Mouse (Mus musculus): ENCODE data around the gene Atp5e.

Gene Atp5e

DNA sequence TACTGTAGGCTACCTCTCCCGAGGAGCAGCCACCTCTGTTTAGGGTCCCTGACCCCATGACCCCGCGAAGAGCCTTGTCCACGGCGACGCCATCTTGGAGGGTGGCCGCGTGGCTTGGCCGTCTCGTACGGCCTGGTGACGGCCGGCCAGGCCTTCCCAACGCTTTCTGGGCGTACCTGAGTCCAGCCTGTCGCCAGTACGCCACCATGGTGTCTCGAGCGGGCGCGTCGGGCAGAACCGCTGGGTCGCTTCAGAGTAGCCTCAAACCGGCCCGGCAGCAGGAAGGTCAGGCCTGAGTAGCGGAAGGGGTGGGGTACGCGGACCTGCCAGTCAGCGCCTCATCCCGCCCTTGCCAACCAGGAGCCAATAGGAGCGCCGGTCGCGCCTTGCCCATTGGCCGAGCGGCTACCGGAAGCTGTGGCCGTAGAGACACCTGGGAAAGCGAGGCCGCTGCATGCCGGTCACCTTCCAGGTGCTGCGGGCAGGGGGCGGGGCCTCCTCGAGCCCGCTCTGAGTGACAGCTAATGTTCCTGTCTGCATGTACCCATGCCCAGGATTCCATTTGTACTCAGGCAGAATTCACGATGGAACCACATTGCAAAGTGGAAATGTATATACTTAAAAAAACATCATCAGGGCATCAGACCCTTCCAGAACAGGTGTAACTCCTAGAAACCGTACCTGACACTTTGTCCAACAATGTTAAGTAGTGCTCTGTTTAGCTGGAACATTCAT lies at the start of gene Atp5e:
Atp5e (minus strand) TSS at position 317 of the 735 bp plus-strand sequence.
- DNase-seq: peak; percentile 89 to 90

DNA sequence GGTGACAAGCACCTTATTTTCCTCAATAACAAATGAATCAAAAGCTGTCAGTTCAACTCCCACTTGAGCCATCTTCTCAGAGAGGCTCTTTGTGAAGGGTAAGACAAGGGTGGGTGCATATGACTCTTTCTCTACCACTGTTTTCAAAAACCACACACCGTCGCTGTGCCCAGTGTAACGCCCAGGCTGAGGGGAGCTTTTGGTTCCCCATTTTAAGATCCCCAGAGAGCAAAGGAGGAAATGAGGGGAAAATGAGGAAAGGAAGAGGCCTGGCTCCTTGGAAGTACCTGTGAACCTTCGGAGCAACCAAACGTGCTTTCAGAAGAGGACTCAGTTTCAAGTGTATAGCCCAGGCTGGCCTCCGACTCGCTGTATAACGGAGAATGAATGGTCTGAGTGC lies 45.9 kb upstream of the Atp5e start:
- peak; percentile 2 to 5 for DNase-seq

DNA sequence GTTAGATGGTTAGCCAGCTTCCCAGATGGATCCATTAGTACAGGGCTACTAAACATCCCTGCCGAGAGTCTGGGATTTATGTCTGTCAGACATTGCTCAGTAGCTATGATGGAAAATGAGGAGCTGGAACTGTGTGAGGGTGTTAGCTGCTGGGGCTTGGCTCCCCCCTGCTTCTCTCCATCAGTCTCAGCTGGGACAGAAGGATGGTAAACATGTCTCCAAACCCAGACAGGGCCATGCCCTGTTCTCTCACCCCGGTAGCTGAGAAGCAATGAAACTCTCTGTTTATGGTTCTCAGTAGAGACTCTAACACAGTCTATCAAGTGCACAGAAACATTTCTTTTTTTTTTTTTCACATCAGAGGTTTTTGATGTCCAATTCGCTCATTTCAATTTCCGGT lies 44.1 kb upstream of the Atp5e start:
- DNase-seq: no peak

DNA sequence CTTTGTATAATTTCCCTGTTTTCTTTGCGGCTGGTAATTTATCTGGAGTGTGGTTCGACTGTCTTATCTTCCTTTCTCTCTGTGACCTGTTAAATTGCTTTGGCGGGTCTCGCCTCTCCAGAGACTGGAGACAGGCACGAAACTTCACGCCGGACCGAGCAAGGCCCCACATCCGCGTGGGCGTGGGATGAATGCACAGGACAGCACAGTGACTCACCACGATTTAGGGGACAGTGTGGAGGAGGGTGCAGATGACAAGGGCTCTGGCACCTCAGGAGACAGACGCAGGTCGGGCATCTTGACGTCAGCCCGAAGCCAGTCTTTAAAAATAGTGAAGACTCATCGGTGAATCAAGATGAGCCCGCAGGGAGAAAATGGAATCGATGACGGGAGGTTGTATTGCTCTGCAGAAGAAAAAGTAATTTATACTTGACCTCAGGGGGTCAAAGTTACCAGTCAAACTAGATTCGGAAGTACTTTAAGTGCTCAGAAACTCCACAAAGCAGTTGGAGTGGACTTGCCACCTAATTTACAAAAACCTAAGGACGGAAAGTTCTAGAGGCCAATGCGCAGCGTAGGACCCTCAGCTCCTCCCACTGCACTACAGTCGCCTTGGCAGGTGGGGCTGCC lies 39.0 kb upstream of the Atp5e start:
- no peak for DNase-seq

DNA sequence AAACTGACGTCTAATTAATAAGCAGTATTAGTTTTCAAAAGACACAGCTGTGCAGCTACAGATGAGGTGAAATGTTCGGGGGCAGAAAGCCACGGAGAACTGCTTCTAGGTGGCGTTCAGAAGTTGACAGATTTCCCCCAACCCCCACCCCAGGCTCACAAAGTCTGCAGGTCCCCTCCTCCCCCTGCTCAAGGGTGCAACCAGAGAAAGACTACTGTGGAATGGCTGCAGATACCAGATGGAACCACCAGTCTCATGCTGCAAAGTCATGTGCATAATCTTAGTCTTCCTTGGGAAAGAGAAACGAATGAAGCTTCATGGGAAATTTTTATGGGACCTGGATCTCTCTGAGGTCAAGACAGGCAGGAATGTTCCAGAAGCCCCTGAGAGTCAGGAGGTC lies 38.4 kb upstream of the Atp5e start:
- no peak for DNase-seq

DNA sequence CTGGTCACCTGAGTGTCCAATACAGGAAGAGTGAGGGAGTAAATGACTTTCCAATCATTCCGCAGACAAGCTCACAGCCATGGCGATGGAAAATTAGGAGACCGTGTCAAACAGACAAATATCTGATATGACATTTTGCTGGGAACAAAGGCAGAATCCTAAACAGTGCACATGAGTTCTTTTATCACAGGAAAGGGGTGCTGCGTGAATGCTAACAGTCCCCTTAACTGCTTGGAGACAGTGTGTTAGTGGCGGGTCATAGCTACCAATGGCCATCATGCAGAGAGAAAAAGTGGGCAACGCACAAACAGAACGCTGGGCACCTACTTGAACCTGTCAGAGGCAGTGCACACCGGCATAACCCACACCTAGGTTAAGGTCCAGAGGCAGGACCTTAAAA lies 37.6 kb upstream of the Atp5e start:
- DNase-seq: no peak

DNA sequence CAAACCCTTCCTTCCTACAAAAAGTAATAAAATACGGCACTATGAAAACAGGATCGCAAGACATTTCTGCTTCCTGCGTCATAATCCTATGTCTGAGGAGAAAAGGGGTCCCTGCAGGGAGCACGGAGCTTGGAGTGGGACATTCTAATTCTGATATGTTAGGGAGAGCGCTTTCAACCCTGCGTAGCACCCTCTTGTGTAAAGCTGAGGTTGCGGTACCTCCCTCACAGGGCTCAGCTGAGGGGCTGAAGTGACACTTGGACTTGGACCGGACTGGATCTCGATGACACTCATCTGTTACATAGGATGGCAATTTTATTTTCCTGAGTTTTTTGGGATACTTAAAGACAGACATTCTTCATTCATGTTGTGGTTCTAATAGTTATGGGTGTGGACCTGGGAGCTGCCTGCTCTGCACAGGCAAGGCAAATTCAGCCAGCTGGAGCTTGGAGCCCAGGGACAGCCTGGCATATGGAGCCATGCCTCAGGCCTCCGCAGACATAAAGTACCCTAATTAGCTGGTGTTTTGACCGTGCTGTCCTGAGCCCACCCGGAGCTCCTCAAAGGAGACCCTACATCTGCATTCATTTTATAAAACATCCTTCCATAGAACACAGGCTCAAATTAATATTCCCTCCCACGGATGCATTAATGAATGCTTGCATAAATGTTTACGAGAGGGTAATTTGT lies 37.1 kb upstream of the Atp5e start:
- no peak for DNase-seq

DNA sequence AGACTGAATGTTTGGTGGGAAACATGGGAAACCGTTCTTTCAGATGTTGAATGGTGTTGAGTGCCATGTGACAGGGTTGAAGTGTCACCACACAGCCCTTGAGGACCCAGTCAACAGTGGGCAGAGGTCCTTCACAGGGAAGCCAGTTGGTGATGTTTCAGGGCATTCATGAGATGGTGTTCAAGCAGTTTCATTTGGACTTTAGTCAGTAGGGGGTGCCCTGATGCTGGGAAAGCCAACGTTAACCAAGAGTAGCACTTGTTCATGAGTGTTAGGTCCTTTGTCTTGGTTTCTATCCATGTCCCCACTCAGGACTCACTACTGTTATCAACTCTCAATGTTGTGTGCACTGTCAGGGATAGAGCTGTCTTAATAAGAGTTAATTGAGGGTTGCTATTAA lies 29.0 kb upstream of the Atp5e start:
- DNase-seq: peak; percentile 63 to 72

DNA sequence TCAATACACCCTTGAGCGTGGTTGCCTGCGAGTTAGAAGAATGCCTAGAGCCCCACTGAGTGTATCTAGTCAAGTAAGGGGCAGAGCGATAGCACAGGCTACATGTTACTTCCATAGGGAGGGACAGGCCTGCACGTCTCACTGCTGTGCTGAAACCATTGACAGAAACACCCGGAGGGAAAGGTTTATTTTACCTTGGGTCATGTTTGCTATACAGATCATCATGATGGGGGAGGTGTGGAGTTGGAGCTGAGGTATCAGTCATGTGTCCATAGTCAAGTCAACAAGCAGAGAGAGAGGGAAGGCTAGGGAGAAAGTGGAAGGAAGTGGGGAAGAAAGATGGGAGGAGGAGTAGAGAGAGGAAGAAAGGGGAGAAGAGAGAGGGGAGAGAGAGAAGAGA lies 23.1 kb upstream of the Atp5e start:
- no peak for DNase-seq

DNA sequence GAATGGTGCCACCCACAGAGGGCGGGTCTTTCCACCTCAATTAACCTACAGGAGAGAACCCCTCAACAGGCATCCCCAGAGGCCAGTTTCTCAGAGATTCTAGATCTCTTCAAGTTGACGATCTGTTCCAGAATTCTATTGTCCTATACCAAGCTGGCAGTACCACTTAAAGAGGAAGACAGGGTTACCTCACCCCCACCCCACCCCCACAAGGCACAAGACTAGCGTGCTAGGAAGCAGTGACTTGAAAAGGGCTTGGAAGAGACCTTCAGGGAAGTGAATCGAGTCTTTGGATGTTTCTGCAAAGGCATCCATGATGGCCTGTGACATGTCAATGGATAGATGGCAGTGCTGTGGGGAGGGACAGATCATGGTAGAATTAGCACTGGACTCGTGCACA lies 14.8 kb upstream of the Atp5e start:
- DNase-seq: no peak

DNA sequence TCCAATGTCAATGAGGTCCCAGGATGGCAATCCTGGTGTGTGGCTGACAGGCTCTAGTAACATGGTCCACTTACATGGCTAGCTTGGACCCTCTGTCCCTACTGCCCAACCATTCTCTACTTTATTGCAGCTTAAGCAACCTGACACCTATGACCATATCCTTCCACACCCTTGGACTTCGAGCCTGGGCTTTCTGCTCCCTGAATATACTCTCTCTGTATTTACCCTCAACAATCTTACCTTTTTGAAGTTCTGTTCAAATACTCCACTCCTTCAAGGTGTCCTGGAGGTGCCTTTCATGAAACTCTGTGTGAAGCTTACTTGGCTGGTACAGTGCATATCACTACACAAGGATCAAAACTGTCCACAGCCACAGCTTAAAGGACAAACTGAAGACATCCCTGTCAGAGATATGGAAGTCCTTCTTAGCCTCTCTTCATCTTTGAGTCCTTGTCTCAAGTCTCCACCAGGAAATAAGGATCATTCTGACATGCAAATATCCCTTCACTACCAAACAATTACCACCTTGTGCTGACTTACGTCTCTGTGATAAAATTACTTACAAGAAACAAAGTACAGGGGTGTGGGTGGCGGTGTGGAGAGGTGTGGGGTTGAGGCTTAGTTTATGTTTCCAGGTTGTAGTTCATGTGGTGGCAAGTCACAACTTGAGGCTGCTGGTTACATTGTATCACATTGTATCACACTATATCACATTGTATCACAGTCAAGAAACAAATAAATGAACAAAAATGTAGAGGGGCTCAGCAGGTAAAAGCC lies 13.8 kb upstream of the Atp5e start:
- no peak for DNase-seq

DNA sequence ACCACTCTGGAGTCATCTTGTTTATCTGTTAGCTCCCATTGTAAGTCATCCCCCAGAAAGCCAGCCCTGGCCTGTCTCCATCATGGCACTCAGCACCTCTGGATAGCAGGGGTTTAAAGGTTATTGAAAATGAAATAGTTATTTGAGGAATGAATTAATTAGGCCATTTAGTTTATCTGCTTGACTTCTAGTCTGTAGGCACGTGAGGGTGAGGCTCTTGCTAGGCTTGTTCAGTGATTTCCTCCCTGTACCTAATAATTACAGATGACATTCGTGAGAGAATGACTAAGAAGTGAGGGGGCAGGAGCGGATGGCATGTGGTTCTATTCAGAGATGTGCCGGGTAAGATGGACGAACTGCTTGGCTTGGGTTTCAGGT lies 9.6 kb upstream of the Atp5e start:
- DNase-seq: no peak

DNA sequence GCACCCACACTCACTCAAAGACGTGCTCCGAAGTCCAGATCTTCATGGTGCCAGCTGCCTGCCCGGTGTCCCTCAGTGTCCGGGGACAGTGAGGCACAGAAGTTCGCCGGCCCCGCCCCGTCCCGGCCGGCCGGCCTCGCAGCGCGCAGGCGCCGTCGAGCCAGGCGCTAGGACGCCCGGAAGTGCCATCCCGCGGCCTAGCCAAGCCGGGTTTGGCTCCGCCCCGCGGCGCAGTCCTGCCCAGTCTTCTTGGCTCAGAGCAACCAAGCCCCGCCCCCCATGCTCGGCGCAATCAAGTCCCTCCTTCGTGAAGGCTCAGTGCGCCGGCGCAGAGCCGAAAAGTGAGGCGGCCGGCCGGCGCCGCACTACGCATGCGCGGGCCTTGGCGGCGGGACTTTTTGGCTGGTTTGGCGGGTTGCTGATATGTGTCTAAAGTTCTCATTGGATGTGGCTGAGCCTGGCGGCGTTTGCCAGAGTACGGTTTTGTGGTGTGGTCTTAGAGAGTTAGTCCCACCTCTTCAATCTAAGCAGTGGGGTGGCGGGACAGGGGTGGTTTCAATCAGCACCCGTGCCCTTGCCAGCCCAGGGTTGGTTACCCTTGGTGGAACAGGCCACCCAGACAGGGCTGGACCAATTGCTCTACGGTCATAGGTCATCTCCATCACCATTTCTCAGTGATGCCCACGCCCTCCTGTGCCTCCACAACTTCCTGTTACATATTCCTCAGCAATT lies 9.1 kb upstream of the Atp5e start, which contains the start of gene Prelid3b:
Prelid3b (minus strand) TSS at position 264 of the 732 bp plus-strand sequence.
- DNase-seq: peak; percentile 99 to 100

DNA sequence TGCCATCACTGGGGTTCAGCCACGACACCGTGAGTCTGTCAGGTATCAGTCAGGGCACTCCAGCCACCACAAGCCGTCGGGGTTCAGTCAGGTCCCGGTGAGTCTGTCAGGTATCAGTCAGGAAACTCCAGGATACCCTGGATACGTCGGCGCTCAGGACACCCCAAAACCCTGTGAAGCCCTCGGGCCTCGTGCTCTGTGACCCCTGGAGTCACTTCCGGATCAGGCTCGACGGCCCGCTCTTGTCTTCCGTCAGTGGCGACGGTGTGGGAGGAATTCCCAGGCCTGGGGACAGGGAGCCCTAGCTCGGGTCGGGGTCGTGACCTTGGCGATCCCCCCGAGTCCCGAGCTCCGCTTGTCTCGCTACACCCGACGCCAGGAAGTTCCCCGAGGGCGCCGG lies 8.5 kb upstream of the Atp5e start:
- DNase-seq: no peak

DNA sequence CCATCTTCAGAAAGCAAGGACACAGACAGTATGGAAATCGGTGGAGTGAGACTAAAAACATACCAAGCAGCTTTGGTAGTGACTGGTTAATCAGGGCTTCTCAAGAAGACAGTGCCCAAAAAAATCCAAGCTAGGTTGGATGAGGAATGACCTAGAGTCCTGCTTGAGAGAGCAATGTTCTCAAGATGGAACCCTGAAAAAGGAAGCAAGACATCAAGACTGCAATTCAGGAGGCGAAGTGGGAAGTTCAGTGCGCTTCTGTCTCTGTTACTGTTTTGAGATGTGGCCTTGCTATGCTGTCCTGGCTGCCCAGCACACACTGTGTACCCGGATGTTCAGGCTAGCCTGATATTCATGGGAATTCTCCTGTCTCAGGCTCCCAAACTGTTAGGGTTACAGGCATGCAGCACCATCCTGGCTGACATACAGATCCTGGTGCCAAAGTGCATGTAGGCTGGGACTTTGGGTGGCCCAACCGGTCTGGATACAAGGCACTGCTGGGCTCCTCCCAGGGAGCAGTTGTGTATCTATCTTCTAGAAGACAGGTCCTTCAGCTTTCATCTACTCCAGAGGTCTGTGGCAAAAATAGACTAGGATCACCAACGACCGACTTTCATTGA lies 7.0 kb upstream of the Atp5e start:
- DNase-seq: no peak

DNA sequence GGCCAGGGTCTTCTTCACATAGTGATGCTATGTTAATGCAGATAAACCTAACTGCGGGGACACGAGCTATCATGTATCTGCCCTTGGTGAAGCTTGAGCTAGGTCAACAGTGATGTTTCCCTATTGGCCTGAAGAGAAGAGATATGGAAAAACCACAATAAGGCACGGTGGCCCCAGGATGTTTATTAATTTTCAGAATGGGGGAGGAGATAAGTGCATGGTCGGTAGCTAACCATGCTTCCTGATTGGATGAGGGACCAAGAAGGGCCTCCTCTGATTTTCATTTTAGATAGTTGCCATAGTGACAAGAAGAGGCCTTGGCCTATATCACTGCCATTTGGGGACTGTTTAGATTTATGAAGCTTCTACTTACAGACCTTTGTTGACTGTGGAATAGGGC lies 6.4 kb upstream of the Atp5e start:
- no peak for DNase-seq

DNA sequence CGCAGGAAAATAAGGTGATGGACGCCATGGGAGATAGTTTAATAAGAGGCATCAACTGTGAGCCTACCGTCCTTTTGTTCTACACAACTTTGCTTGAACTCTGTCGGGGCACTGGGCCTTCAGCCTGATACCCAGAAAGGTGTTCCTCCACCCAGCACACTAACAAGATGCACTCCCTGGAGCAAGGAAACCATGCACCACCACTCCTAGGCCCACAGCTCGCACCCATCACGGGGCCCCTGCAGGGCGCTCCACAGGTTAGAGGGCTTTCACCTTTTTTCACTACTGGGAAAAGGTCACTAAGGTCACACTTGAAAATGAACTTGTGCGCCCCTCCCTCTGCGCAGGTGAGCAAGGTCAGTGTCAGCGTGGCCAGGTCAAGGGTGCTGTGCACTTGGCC lies 535 bp downstream of the Atp5e start:
- DNase-seq: peak; percentile 18 to 21

DNA sequence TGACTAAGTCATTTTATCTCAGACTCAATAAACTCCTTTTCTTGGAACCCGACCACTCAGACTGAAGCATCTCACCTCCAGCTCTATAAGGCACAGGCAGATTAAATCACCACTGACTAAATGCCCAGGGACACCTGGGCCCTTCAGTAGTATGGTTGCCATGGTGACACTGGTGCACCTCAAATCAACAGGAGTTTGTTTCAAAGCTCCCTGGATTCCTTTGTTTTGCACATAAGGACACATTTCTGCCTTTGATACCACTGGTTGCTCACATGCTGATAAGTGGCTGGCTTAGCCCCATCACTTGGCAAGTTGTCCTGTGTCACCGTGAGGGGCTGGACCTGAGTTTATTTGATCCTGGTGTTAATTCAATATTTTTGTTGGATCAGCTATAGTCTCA lies 4.5 kb downstream of the Atp5e start:
- DNase-seq: no peak

DNA sequence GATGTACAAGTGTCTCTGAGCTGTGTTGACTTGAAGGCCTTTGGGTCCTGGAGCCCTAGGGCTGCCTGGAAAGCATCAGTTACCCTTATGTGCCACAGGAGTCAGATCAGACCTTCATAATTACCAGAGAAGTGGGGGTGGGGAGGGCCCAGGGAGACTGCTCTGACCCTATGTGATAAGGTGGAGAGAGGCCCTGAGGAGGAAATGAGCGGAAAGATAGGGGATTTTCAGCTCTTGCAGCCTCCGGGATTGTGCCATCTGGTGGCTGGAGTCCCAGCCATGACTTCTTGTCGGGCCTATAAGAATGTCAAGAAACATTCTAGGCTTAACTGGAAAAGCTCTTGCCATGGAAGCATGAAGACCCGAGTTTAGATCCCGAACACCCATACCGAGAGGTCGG lies 10.2 kb downstream of the Atp5e start:
- DNase-seq: peak in 1 of 2 experiments; percentile 26

DNA sequence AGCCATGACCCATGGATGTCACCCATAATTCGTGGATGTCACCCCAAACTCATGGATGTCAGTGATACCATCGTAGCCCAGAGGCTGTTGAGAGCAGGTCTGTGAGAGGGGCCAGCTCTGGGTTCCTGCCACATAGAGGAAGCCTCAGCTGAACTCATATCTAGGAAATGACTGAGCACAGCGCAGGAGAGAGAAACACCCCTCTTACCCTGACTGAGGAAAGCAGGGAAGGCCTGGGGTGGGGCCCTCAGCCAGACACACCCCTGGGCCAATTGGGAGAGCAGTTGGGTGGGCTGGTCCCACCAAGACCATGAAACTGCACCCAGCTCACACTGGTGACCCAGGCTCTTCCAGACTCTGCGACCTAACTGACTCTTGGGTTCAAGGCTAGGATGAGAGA lies 13.6 kb downstream of the Atp5e start, which contains the start of gene Tubb1:
Tubb1 (plus strand) TSS at position 343 of the 400 bp plus-strand sequence.
- no peak for DNase-seq

DNA sequence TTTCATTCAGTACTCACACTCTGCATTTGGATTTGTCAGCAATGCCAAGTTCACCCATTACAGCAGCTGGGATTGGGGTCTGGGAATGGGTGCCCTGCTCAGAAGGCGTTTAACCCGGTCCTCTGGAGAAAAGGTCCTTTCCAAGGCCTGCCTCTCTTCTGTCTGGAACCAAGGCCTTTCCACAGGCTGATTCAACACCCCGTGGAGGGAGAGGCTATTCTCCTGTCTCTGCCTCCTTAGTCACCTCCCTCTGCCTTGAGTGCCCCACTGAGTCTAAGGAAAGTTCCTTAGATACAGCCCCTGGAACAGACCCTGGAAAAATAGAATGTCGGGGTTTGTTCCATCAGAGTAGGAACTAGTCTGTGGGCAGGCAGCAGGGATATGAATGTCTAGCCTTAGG lies 15.5 kb downstream of the Atp5e start:
- DNase-seq: no peak

DNA sequence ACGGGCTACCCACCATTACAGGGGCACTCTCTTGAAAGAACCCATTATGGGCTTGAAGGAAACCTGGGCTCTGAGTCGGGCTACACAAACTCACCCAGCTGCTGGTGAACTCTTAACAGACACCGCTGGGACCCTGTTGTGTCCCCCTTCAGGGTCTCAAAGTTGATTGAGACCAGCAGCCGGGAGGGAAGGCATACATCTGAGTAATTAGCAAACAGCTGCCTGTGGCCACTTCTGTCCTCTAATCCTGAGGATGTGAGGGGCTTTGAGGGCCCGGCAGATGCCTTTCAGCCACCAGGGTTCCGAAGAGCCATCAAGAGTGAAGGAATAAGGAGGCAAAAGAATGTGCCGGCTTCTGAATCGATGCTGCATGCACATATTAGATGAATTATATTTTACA lies 17.0 kb downstream of the Atp5e start:
- DNase-seq: no peak
